ENCODE assay signal across 9 mouse cellular contexts in genomic region chr5:53379612-53380011, GRCm38 (mm10).
A peak's percentile ranks its signal among the peaks of the same experiment; 100 is the strongest.
DNase-seq lines count a peak whose midpoint lies in the region; ATAC-seq lines count a peak whose summit lies in the region.
"Had no signal": no experiment of that assay in that cellular context is flagged by ENCODE, and none has a peak within 500 bp of the region (broad histone marks: within the 10 kb centered on the region; RNA-seq: fewer than 3 reads in every experiment).

No protein-coding gene starts in this region.

- peaks cover 34% of the 10 kb centered on the region for H3K4me1 ChIP-seq in lung, embryonic 15.5 days
- peaks cover 41% of the 10 kb centered on the region for H3K4me1 ChIP-seq in embryonic facial prominence, embryonic 14.5 days (ENCODE audit: control insufficient read depth, insufficient read depth, low read length)
- peaks cover 20% of the 10 kb centered on the region for H3K4me1 ChIP-seq in kidney, embryonic 15.5 days

- no peak overlapping the region for H3K27ac ChIP-seq in lung, embryonic 15.5 days
- H3K27ac ChIP-seq in embryonic facial prominence, embryonic 14.5 days (replicated peaks; ENCODE audit: low read depth, low read length), result peak overlapping the region; percentile 70
- H3K27ac ChIP-seq in kidney, embryonic 15.5 days, result peak overlapping the region; percentile 49; the same call in 1 of the 2 replicates

- H3K27me3 ChIP-seq in lung, embryonic 15.5 days, result no peaks in the 10 kb centered on the region
- no peaks in the 10 kb centered on the region for H3K27me3 ChIP-seq in embryonic facial prominence, embryonic 14.5 days (replicated peaks; ENCODE audit: control insufficient read depth, insufficient read depth, low read length)
- H3K27me3 ChIP-seq in kidney, embryonic 15.5 days, result 0 out of 2 replicates have a peak, but pooled peaks cover 5% of the 10 kb centered on the region

- DNase-seq in lung, postnatal 36 days, result no peak
- DNase-seq in embryonic facial prominence, embryonic 14.5 days (ENCODE audit: low spot score), result peak; percentile 53
- peak; percentile 15 for DNase-seq in neural tube, embryonic 10.5 days (ENCODE audit: extremely low spot score, low spot score)
- no peak for DNase-seq in cerebellum, adult 18-20 months
- no peak for DNase-seq in thymus, postnatal 4 days
- DNase-seq: right cerebral cortex, postnatal 14 days had no signal

- no peak overlapping the region for H3K9ac ChIP-seq in lung, embryonic 15.5 days
- no peak overlapping the region for H3K9ac ChIP-seq in embryonic facial prominence, embryonic 14.5 days (ENCODE audit: low read depth, low read length)
- H3K9ac ChIP-seq in kidney, embryonic 15.5 days, result no peak overlapping the region

- no peaks in the 10 kb centered on the region for H3K9me3 ChIP-seq in lung, embryonic 15.5 days
- no peaks in the 10 kb centered on the region for H3K9me3 ChIP-seq in embryonic facial prominence, embryonic 14.5 days (ENCODE audit: control insufficient read depth, low read length)
- no peaks in the 10 kb centered on the region for H3K9me3 ChIP-seq in kidney, embryonic 15.5 days (replicated peaks)

- H3K4me3 ChIP-seq in lung, embryonic 15.5 days, result no peak overlapping the region
- H3K4me3 ChIP-seq in embryonic facial prominence, embryonic 14.5 days (ENCODE audit: low read depth, low read length), result no peak overlapping the region
- H3K4me3 ChIP-seq in kidney, embryonic 15.5 days (replicated peaks), result no peak overlapping the region

- 20% methylated on average over 17 of the region's 17 CpGs for WGBS in lung, embryonic 15.5 days
- 26% methylated on average over 17 of the region's 17 CpGs for WGBS in embryonic facial prominence, embryonic 14.5 days
- WGBS in kidney, embryonic 15.5 days, result 29% methylated on average over 17 of the region's 17 CpGs

- 0 out of 2 replicates have a peak, but pooled peaks have one; percentile 43 for ATAC-seq in lung, embryonic 15.5 days (ENCODE audit: borderline replicate concordance, extremely low read depth, low FRiP score, low TSS enrichment)
- ATAC-seq in embryonic facial prominence, embryonic 14.5 days (ENCODE audit: low read depth), result peak; percentile 48
- peak; percentile 88 for ATAC-seq in kidney, embryonic 15.5 days (replicated peaks; ENCODE audit: low FRiP score)
- no peak for ATAC-seq in megakaryocyte, adult 5-6 weeks (ENCODE audit: poor library complexity, severe bottlenecking)

- no peak overlapping the region for H3K4me2 ChIP-seq in lung, embryonic 15.5 days
- no peak overlapping the region for H3K4me2 ChIP-seq in embryonic facial prominence, embryonic 14.5 days (ENCODE audit: low read depth, low read length)
- no peak overlapping the region for H3K4me2 ChIP-seq in kidney, embryonic 15.5 days

- no peaks in the 10 kb centered on the region for H3K36me3 ChIP-seq in lung, embryonic 15.5 days
- no peaks in the 10 kb centered on the region for H3K36me3 ChIP-seq in embryonic facial prominence, embryonic 14.5 days (ENCODE audit: control insufficient read depth, insufficient read depth, low read length)
- H3K36me3 ChIP-seq in kidney, embryonic 15.5 days, result no peaks in the 10 kb centered on the region

Comparison
In these comparisons a context has a peak if more than half of its experiments do, and no peak if none do; other contexts are left out.
1. DNase-seq: peak in embryonic facial prominence, embryonic 14.5 days (single experiment) and neural tube, embryonic 10.5 days (single experiment); none in lung, postnatal 36 days (single experiment), cerebellum, adult 18-20 months (0 of 2) and thymus, postnatal 4 days (single experiment).